Mouse (Mus musculus) hindbrain, embryonic 16.5 days (tissue): ENCODE measurements around the gene Rabl3. TPM values are rescaled to one million over a fixed set of nuclear protein-coding genes. Genes with fewer than 3 reads are reported as not detected.

Experiments used
- polyA plus RNA-seq: library from polyadenylated mRNA; unstranded; fragments of >200 nt; fragmentation: Nextera tagmentation; extraction: Ambion mirVana; gene quantifications from 2 replicates; pipeline ENCODE4 v1.2.1, GENCODE M21; 2015

Rabl3 gene
- polyA plus RNA-seq, 1 experiment from 2014 or later, result 17.5 TPM

Other genes with a start within 250 kb of the Rabl3 start
- gene Stxbp5l, start 154.9 kb upstream of the Rabl3 start, polyA plus RNA-seq, result 15.4 and 19.2 TPM in 2 replicates
- 28.4 and 31.7 TPM in 2 replicates for gene Gtf2e1, start 96 bp upstream of the Rabl3 start, polyA plus RNA-seq
- gene Hgd, start 40.3 kb downstream of the Rabl3 start, polyA plus RNA-seq, result 0.26 TPM in 1 of 2 replicates, not detected in the other
- gene Ndufb4, start 114.6 kb downstream of the Rabl3 start, polyA plus RNA-seq, result 48.5 and 64.7 TPM in 2 replicates
- gene Fstl1, start 237.0 kb downstream of the Rabl3 start, polyA plus RNA-seq, result 81.2 and 110 TPM in 2 replicates